Mouse (Mus musculus) myocyte (in vitro differentiated cells): ENCODE data around the gene Tmub2. TPM values are rescaled to one million over a fixed set of nuclear protein-coding genes. Genes with fewer than 3 reads are reported as not detected.

Experiments
- H3K27me3 ChIP-seq: one replicate; pipeline ENCODE4 v1.6.1; 2011; ENCODE audit not compliant: control insufficient read depth, insufficient read depth, insufficient read length
- H3K36me3 ChIP-seq: one replicate; pipeline ENCODE4 v1.6.1; 2011; ENCODE audit not compliant: control insufficient read depth, insufficient read depth
- H3K4me2 ChIP-seq: one replicate; pipeline ENCODE4 v1.6.1; 2011; ENCODE audit warnings: low read depth, control low read depth
- H3K4me3 ChIP-seq: one replicate; pipeline ENCODE4 v1.5.1; 2011; ENCODE audit warnings: mild to moderate bottlenecking, control low read depth, moderate library complexity
- H3K79me2 ChIP-seq: one replicate; pipeline ENCODE4 v1.6.1; 2011; ENCODE audit not compliant: control insufficient read depth, insufficient read depth
- H3ac ChIP-seq: one replicate; pipeline ENCODE4 v1.6.1; 2011; ENCODE audit not compliant: control insufficient read depth, insufficient read length
- CEBPB ChIP-seq: IDR thresholded peaks from 2 replicates; pipeline ENCODE4 v1.6.1; 2011; ENCODE audit warnings: mild to moderate bottlenecking, moderate library complexity; ENCODE audit not compliant: poor library complexity, insufficient read depth, severe bottlenecking
- E2F4 ChIP-seq: IDR thresholded peaks from one replicate; pipeline ENCODE4 v1.6.1; 2011; ENCODE audit warnings: mild to moderate bottlenecking, control low read depth, moderate library complexity; ENCODE audit not compliant: insufficient read depth
- MAX ChIP-seq: IDR thresholded peaks from one replicate; pipeline ENCODE4 v1.6.1; 2011; ENCODE audit warnings: low read depth, mild to moderate bottlenecking, control low read depth
- MYOD1 ChIP-seq, 3 experiments: IDR thresholded peaks; one replicate each; pipeline ENCODE4 v1.6.1; 2011; ENCODE audit warnings: control low read depth in 2 of 3, low read depth in 2 of 3, mild to moderate bottlenecking in 2 of 3, moderate library complexity in 1 of 3; ENCODE audit not compliant: insufficient read length in 2 of 3, control insufficient read depth in 1 of 3
- MYOG ChIP-seq, 3 experiments: IDR thresholded peaks; one replicate each; pipeline ENCODE4 v1.6.1; 2011; ENCODE audit warnings: control low read depth in 2 of 3, low read depth in 2 of 3, mild to moderate bottlenecking in 2 of 3; ENCODE audit not compliant: insufficient read length in 2 of 3, control insufficient read depth in 1 of 3, insufficient read depth in 1 of 3
- POLR2A ChIP-seq: IDR thresholded peaks from one replicate; pipeline ENCODE4 v1.6.1; 2011; ENCODE audit warnings: low read depth, mild to moderate bottlenecking, control low read depth, moderate library complexity; ENCODE audit not compliant: insufficient read length
- POLR2AphosphoS2 ChIP-seq: IDR thresholded peaks from one replicate; pipeline ENCODE4 v1.6.1; 2011; ENCODE audit warnings: low read depth, control low read depth; ENCODE audit not compliant: insufficient read length
- REST ChIP-seq: IDR thresholded peaks from one replicate; pipeline ENCODE4 v1.6.1; 2011; ENCODE audit warnings: mild to moderate bottlenecking, control low read depth, moderate library complexity; ENCODE audit not compliant: insufficient read depth, insufficient read length
- SRF ChIP-seq: IDR thresholded peaks from one replicate; pipeline ENCODE4 v1.6.1; 2011; ENCODE audit warnings: low read depth; ENCODE audit not compliant: control insufficient read depth, insufficient read length
- TCF12 ChIP-seq: IDR thresholded peaks from one replicate; pipeline ENCODE4 v1.6.1; 2011; ENCODE audit warnings: mild to moderate bottlenecking, control low read depth; ENCODE audit not compliant: poor library complexity, insufficient read depth, severe bottlenecking
- TCF3 ChIP-seq: IDR thresholded peaks from one replicate; pipeline ENCODE4 v1.6.1; 2011; ENCODE audit warnings: low read depth, control low read depth; ENCODE audit not compliant: insufficient read length
- USF1 ChIP-seq: IDR thresholded peaks from one replicate; pipeline ENCODE4 v1.6.1; 2011; ENCODE audit warnings: low read depth, mild to moderate bottlenecking, control low read depth, moderate library complexity
- polyA plus RNA-seq: library from polyadenylated mRNA; unstranded; fragments of >200 nt; fragmentation: generic; extraction: Trizol; gene quantifications from one replicate; pipeline ENCODE4 v1.2.1, GENCODE M21; 2012; ENCODE audit warnings: missing spikeins

Gene Tmub2
- polyA plus RNA-seq, 1 experiment: 39.5 TPM

DNA sequence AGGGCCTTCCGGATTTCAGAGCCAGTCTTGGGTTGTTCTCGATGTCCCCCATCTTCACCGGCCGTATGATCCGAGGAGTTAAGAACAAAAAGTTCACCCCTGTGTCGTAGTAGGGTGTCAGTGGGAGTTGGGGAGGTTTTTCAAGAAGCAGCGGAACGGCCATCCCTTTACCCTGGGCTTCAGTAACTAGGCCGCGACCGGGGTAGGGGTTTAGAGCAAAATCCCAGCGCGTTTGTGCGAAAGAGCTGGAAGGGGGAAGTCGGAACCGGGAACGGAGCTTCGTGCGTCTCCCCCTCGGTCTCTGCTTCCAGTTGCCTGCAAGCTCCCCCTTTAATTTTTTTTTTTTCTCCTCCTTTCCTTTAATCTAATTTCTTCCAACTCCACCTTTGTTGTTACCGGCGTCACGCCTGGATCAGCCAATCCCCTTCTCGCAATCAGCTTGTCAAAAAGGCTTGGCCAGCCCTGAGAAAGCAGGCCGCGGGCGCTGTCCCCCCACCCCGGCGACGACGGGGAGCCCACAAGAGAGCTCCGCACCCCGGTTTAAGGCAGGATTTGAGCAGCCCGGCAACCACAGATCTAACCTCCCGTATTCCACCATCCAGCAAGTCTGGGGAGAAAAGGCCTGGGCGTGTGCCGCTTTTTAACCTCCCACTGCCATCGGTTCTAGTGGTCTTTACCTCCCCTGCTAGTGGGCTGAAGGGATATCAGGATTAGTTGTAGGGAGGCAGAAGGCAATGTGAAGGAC lies 35.4 kb downstream of the Tmub2 start:
- H3K4me2 ChIP-seq: peak overlapping the region; percentile 89
- peaks cover 17% of the 10 kb centered on the region for H3K79me2 ChIP-seq
- peak overlapping the region; percentile 98 for H3ac ChIP-seq
- H3K27me3 ChIP-seq: no peaks in the 10 kb centered on the region
- H3K4me3 ChIP-seq: peak overlapping the region; percentile 75
- no peak for TF ChIP-seq USF1
- TF ChIP-seq POLR2AphosphoS2: peak; percentile 73
- peak; percentile 71 for TF ChIP-seq POLR2A
- TF ChIP-seq E2F4: no peak
- H3K36me3 ChIP-seq: no peaks in the 10 kb centered on the region

DNA sequence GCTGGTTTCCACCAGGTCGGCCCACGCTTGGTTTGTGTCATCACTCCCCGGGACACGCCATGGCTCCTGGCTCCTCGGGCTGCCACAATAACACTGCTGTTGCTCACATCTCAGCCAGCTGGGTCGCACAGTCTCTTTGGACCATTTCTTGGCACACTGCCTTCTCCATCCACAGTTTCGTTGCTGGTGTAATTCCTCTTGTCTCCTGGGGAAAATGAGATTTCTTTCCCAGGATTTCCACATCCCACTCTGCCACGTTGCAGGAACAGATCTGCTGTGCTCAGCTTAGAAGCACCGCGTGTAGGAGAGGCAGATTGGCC lies 35.9 kb downstream of the Tmub2 start:
- Histone ChIP-seq H3K36me3 (no peaks in the 10 kb centered on the region), H3K27me3 (no peaks in the 10 kb centered on the region), H3K4me2 (peak overlapping the region; percentile 89), H3K79me2 (peaks cover 14% of the 10 kb centered on the region), H3K4me3 (peak overlapping the region; percentile 75), H3ac (peak overlapping the region; percentile 98)
- TF ChIP-seq TCF12: no peak
- no peak for TF ChIP-seq SRF
- peak; percentile 81 for TF ChIP-seq POLR2AphosphoS2
- TF ChIP-seq POLR2A: peak; percentile 55
- no peak for TF ChIP-seq REST

DNA sequence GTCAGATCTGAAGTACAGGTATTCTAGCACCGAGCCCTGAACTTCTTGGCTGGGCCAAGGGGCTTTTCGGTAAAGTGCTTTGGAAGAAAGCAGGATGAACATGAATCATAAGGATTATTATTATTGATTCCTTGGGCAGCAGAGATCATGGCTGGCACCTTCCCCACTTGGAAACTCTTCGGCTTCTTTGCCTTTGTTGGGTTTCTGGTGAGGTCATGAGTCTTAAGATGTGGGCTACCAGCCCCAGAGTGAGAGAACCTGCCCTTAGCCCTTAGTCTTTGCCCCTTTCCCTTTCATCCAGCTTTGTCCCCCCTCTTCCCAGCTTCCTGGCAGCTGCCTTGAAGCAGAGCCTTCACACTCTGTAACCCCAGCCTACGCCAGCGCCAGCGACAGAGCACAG lies 37.2 kb downstream of the Tmub2 start:
- Histone ChIP-seq H3ac (no peak overlapping the region), H3K4me2 (no peak overlapping the region), H3K4me3 (no peak overlapping the region), H3K79me2 (peaks cover 5% of the 10 kb centered on the region), H3K27me3 (peaks cover 9% of the 10 kb centered on the region), H3K36me3 (no peaks in the 10 kb centered on the region)
- TF ChIP-seq TCF12 (no peak), POLR2AphosphoS2 (peak; percentile 19)

DNA sequence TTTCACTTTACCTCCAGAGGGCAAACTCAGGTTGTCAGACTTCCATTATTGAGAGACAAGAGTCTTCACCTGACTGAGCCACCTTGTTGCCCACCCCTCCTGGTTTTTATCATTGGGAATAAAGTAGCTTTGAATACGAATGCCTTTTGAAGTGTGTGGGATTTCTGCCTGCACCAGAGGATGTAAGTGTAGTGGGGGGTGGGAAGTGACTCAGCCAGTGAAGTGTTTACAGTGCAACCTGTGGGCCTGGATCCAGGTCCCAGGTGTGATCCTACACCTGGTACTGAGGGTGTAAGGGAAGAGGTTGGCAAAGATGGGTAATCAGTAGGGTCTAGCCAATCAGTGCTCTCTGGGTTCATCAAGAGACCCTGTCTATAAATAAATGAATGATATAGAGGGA lies 38.8 kb downstream of the Tmub2 start:
- H3ac ChIP-seq: no peak overlapping the region
- no peak overlapping the region for H3K4me2 ChIP-seq
- H3K4me3 ChIP-seq: no peak overlapping the region
- H3K79me2 ChIP-seq: peaks cover 2% of the 10 kb centered on the region
- peaks cover 12% of the 10 kb centered on the region for H3K27me3 ChIP-seq
- TF ChIP-seq TCF12 (no peak), USF1 (no peak), MAX (no peak), POLR2AphosphoS2 (no peak), TCF3 (no peak), REST (no peak), MYOD1 (IDR thresholded peaks at IDR 0.05; ENCODE audit: control insufficient read depth in 1 of 3, insufficient read length in 2 of 3, low read depth in 2 of 3) (no peak), CEBPB (no peak)
- H3K36me3 ChIP-seq: no peaks in the 10 kb centered on the region

DNA sequence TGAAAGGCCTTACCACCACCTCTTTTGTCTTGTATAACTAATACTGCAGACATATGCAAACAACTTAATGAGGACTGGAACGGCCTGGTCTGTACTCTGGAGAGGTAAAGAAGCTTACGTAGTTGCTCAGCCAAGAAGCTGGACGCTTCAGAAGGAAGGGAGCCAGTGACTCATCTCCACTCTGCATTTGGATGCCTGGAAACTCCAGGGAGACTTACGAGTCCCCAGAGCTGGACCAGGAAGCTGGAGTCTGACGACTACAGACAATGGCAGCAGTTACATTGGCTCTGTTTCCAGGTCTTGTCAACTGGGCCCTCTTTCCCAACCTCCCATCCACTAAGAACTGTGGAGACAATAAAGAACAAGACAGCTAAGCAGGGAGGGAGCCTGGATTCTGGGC lies 42.5 kb downstream of the Tmub2 start:
- no peak overlapping the region for H3K4me2 ChIP-seq
- H3K4me3 ChIP-seq: no peak overlapping the region
- TF ChIP-seq MYOG (IDR thresholded peaks at IDR 0.05; ENCODE audit: control insufficient read depth in 1 of 3, insufficient read depth in 1 of 3, insufficient read length in 2 of 3, low read depth in 2 of 3) (no peak), POLR2AphosphoS2 (no peak), SRF (no peak), CEBPB (no peak), MYOD1 (IDR thresholded peaks at IDR 0.05; ENCODE audit: control insufficient read depth in 1 of 3, insufficient read length in 2 of 3, low read depth in 2 of 3) (no peak), REST (no peak), TCF3 (no peak), E2F4 (no peak), POLR2A (no peak), MAX (no peak), USF1 (no peak)
- H3K79me2 ChIP-seq: no peaks in the 10 kb centered on the region
- peaks cover 16% of the 10 kb centered on the region for H3K27me3 ChIP-seq
- no peak overlapping the region for H3ac ChIP-seq
- no peaks in the 10 kb centered on the region for H3K36me3 ChIP-seq

DNA sequence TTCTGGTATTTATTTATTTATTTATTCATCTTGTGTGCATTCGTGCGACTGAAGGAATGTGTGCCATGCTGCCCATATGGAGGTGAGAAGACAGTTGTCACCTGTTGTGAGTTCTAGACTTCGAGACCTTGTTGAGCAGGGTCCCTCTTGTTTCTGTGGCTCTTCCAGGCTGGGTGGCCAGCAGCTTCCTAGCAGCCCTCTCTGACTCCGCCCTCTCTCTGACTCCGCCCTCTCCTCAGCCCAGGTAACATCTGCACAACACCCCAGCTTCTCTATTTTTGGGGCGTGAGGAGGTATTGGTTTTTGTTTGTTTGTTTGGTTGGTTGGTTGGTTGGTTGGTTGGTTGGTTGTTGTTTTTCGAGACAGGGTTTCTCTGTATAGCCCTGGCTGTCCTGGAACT lies 43.1 kb downstream of the Tmub2 start:
- H3K27me3 ChIP-seq: peaks cover 22% of the 10 kb centered on the region
- no peaks in the 10 kb centered on the region for H3K79me2 ChIP-seq
- no peak overlapping the region for H3ac ChIP-seq
- H3K36me3 ChIP-seq: no peaks in the 10 kb centered on the region
- no peak overlapping the region for H3K4me2 ChIP-seq
- TF ChIP-seq REST (no peak), TCF12 (no peak), POLR2A (no peak), MYOG (IDR thresholded peaks at IDR 0.05; ENCODE audit: control insufficient read depth in 1 of 3, insufficient read depth in 1 of 3, insufficient read length in 2 of 3, low read depth in 2 of 3) (no peak)
- no peak overlapping the region for H3K4me3 ChIP-seq
